Mouse (Mus musculus): ENCODE measurements around the gene Pax4.

The Pax4 gene

GRCm38 (mm10) chr6:28431538-28431855 lies 17.7 kb downstream of the Pax4 start:
- no peak for DNase-seq

DNA sequence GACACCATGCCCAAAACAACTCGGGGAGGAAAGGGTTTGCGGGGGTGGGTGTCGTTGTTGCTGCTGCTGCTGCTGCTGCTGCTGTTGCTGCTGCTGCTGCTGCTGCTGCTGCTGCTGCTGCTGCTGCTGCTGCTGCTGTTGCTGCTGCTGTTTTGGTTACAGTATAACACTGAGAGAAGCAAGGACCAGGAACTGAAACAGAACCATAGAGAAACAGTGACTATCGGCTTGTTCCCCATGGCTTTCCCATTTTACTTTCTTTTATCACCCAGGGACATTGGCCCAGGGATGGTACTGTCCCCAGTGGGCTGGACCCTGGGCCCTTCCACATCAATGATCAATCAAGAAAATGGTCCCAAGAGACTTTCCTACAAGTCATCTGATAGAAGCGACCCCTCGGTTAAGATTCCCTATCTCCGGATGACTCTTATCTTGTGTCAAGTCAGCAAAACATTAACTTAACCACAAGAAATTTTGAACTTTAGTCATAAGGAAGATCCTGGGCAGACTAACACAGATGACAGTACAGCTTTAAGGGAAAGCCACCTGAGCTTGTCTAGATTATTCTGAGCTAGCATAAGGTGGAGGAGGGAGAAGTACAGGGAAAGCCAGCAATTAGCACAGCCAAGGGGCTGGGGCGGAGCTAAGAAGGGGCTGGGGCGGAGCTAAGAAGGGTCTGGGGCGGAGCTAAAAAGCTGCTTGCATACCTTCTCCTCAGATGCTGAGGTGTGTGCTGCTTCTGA lies 18.2 kb downstream of the Pax4 start:
- DNase-seq, result no peak

- no peak for DNase-seq
Observed at GRCm38 (mm10) chr6:28429870-28430269, 19.3 kb downstream of the Pax4 start.

- no peak for DNase-seq
Observed at GRCm38 (mm10) chr6:28428290-28428689, 20.9 kb downstream of the Pax4 start, which contains the start of gene Gcc1. Gcc1 (minus strand) TSS chr6:28428390.

DNA sequence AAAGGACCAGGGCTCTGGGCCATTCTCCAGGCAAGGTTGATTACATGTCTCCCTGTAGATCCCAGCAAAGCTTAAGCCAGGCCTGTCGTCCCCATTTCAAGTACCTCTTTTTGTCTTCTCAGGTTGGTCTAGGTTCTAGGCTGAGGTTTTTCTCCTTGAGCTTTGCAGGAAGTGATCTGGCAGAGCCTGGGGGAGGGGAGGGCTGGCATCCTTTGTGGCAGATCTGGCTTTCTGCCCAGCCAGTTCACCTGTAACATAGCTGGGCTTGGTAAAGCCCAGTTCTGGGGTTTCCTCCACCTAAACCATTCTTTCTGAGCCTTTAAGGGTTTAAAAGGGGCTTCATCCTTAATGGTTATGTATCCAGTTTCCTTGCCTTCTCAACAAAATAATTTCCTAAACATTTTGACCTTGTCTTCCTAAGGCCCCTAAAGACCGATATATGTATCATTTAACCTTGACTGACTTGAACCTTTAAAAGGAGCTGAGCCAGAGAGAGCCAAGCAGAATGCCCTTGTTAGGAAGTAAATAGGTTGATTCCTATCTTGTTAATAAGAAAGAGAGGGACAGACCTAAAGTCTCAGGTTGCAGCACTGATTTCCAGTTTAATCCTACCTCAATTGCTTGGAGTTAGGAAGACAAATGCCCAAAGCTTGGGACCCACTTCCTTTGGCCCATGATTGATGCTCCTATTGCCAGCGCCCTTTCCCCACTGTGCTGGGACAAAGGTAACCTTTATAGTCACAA lies 21.9 kb downstream of the Pax4 start, which contains the start of gene Fscn3:
TSS of gene Fscn3 (plus strand) at position 694 of the 744 bp plus-strand sequence.
- no peak for DNase-seq

DNA sequence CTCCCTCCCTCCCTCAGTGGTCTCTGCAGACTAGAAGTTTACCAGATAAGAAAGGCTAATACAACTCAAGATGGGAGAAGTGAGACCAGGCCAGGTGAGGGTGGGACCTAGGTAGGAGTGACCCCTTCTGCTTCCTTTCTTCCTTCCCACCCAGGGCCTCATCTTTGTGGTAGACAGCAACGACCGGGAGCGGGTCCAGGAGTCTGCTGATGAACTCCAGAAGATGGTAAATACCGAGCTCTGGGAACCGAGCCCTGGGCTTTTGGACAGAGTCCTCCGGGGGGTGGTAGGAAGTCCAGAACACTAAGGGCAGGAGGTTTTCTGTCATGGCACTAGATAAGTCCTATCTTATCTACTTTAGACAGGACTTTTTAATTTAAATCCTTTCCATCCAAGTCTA lies 24.1 kb downstream of the Pax4 start:
- DNase-seq, result no peak

GRCm38 (mm10) chr6:28423767-28424695 lies 25.1 kb downstream of the Pax4 start:
- DNase-seq, result peak; percentile 44

- peak; percentile 96 for DNase-seq
Observed at GRCm38 (mm10) chr6:28423313-28423712, 25.8 kb downstream of the Pax4 start, which contains the start of gene Arf5. Arf5 (plus strand) TSS chr6:28423560.

DNA sequence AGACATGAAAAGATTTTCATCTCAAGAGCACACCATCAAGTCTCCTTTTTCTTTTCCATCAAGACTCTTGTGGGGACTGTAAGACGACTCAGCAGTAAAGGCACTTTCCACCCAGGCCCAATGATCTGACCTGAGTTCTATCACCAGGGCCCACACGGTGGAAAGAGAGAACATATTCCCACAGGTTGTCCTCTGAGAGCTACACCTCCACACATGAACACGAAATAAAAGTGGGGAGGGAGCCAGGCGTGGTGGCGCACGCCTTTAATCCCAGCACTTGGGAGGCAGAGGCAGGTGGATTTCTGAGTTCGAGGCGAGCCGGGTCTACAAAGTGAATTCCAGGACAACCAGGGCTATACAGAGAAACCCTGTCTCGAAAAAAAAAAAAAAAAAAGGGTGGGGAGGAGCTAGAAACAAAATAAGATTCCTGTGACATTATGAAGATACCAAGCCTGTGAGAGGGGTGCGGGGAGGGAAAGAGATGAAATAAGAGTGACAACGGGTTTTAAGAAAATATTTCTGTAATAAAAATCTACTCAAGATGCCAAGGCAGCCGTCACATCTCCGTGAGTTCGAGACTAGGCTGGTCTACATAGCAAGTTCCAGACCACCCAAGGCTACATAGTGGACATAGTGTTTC lies 26.4 kb downstream of the Pax4 start:
- no peak for DNase-seq

- DNase-seq, result peak; percentile 88
Observed at GRCm38 (mm10) chr6:28421469-28422000, 27.6 kb downstream of the Pax4 start.

- DNase-seq, result no peak
Observed at GRCm38 (mm10) chr6:28420865-28421264, 28.3 kb downstream of the Pax4 start.

DNA sequence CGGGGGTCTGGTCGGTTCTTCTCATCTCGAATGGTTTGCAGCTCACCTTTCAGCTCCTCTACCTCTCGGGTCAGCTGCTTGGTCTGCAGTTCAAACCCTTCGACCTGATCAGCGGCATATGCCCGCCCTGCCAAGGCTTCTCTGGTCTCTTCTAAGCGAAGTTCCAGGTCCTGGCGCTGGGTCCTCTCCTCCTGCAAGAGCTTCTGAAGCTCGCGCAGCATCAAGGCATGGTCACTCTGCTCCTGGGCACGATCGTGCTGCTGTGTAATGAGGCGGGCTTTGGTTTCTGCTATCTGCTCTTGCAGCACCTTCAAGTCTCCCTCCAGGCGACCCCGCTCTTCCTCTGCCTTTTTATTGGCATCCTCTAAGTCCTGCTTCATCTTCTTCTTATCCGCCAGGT lies 28.8 kb downstream of the Pax4 start:
- DNase-seq, result no peak

DNA sequence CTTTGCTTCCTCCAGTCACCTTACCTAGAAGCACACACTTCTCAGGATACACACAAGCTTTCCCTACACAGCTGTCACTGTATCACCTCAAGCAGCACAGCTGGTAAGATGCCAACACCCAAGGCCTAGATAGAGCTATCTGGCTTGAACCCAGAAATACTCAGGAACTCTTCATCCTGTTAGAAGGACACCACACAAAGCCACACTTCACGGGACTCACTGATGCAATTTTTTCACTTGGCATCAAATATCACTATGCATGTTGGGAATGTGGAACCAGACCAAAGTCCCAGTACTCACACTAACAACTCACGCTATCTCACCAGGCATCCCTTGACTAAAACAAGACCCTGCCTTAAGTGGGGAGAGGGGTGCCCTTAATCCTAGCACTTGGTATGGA lies 29.5 kb downstream of the Pax4 start:
- no peak for DNase-seq

DNA sequence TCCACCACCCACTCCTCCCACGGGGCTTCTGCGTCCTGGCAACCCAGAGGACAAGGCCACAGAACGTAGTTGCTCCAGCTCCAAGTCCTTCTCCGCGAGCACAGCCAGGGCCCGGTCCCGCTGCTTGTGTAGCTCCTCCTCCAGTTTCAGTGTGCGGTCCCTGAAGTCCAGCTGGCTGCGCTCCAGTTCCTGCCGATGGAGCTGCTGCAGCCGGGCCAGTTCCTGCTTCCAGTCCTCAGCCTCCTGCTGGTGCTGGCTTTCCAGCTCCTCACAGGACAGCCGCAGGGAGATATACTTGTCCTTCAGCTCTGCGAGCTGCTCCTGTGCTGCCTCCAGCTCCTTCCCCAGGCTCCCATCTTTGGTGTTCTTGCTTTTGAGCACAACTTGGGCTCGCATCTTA lies 30.7 kb downstream of the Pax4 start:
- DNase-seq, result peak; percentile 67

- no peak for DNase-seq
Observed at GRCm38 (mm10) chr6:28416981-28417380, 32.2 kb downstream of the Pax4 start.

- DNase-seq, result no peak
Observed at GRCm38 (mm10) chr6:28411236-28411635, 37.9 kb downstream of the Pax4 start.

DNA sequence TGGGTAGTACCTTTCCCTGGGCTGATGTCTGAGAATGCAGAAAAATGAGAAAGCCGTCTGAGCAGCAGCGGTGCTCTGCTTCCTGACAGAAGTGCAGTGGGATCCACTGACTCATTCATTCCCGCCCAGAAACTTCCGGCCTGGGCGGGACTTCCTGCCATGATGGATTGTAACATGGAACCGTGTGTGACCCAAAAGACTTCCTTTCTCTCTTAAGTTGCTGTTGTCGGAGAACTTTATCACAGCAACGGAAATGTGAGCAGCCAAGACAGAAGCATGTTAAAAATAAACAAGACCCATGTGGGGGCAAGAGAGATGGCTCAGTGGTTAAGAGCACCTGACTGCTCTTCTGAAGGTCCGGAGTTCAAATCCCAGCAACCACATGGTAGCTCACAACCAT lies 39.1 kb downstream of the Pax4 start:
- DNase-seq, result no peak

DNA sequence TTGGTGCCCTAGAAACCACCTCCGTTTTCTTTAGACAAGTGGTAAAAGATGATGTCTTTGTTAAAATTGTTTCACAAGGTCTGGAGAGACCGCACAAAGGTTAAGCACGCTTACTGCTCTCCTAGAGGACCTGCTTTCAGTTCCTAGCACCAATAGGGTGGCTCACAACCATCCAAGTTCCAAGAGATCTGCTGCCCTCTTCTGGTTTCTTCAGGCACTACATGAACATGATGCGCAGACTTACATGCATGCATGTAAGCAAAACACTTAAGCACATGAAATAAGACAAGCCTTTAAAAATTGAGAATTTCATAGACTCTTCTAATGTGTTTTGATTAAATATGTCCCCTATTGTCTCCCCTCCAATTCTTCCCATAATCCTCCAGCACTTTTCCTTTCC lies 49.4 kb downstream of the Pax4 start:
- no peak for DNase-seq

DNA sequence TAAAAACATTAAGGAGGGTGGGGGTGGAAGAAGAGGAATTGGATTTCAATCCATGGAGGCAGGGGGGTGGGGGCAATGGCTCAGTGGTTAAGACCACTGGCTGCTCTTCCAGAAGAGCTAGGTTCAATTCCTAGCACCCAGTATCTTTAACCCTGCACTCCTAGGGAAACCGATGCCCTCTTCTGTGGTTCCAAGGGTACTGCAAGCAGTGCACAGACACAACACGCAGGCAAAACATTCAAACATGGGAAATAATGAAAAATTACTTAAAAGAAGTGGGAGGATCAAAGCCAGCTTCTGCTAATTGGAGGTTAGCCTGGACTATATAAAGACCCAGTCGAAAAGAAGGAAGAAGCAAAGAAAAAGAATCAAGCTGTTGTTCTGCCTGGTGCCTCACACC lies 50.4 kb downstream of the Pax4 start:
- no peak for DNase-seq

DNA sequence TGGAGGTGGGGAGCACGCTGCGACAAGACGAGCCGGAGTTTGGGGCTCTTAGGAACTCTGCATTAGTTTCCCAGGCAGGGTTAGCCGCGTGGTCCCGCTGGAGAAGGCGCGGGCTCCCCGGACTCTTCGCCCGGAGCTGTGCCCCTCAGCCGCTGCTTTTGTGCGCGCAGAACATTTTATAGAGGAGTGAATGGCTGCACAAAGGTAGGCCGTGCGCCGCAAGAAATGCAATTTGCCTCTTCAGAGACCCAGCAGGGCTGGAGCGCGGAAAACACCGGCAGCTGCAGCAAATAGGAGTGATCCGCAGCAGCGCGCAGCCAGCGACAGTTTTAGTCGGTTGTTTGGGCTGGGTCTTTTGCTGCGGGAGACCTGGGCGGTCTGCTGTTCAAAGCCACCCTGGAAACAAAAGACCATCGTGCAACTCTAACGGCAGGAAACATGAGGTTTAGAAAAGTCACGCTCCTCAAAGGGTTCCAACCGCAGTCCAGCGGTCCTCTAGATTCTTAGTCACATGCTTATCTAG lies 51.4 kb downstream of the Pax4 start, which contains the start of gene Zfp800:
TSS of gene Zfp800 (minus strand) at position 325 of the 523 bp plus-strand sequence.
- DNase-seq, result peak; percentile 38

- peak; percentile 28 for DNase-seq
Observed at GRCm38 (mm10) chr6:28396853-28397457, 52.2 kb downstream of the Pax4 start.

Data from right cerebral cortex, postnatal 4 days (tissue).